Mouse (Mus musculus) urinary bladder, postnatal 36 days (tissue): ENCODE data around the gene Capn11.

Experiments used
- DNase-seq, 2 experiments: peaks; one replicate each; pipeline ENCODE4 v3.0.0; 2022; ENCODE audit warnings: low spot score in 2 of 2, mixed read lengths in 1 of 2

The Capn11 gene

GRCm38 (mm10) chr17:45659225-45659624 lies at the start of gene Capn11:
Gene Capn11, minus strand, starts transcription at chr17:45659325.
- DNase-seq = no peak

GRCm38 (mm10) chr17:45708179-45708578 lies 49.1 kb upstream of the Capn11 start:
- DNase-seq = no peak

- DNase-seq = no peak
Measured at GRCm38 (mm10) chr17:45707376-45707775, 48.3 kb upstream of the Capn11 start.

- DNase-seq = no peak
Measured at GRCm38 (mm10) chr17:45706796-45707195, 47.7 kb upstream of the Capn11 start.

- no peak for DNase-seq
Measured at GRCm38 (mm10) chr17:45703187-45703586, 44.1 kb upstream of the Capn11 start.

GRCm38 (mm10) chr17:45702254-45702653 lies 43.1 kb upstream of the Capn11 start:
- DNase-seq = peak in 1 of 2 experiments; percentile 40

- DNase-seq = no peak
Measured at GRCm38 (mm10) chr17:45701236-45701591, 42.1 kb upstream of the Capn11 start.

- no peak for DNase-seq
Measured at GRCm38 (mm10) chr17:45700496-45701235, 41.5 kb upstream of the Capn11 start.

- no peak for DNase-seq
Measured at GRCm38 (mm10) chr17:45699039-45699740, 40.1 kb upstream of the Capn11 start.

GRCm38 (mm10) chr17:45698368-45698767 lies 39.2 kb upstream of the Capn11 start:
- no peak for DNase-seq

GRCm38 (mm10) chr17:45696981-45697380 lies 37.9 kb upstream of the Capn11 start:
- no peak for DNase-seq

- DNase-seq = no peak
Measured at GRCm38 (mm10) chr17:45695227-45696120, 36.3 kb upstream of the Capn11 start.

- DNase-seq = no peak
Measured at GRCm38 (mm10) chr17:45693812-45694565, 34.9 kb upstream of the Capn11 start.

GRCm38 (mm10) chr17:45692159-45692558 lies 33.0 kb upstream of the Capn11 start:
- no peak for DNase-seq

GRCm38 (mm10) chr17:45690044-45690443 lies 30.9 kb upstream of the Capn11 start:
- no peak for DNase-seq

GRCm38 (mm10) chr17:45689120-45689519 lies 30.0 kb upstream of the Capn11 start:
- no peak for DNase-seq

- no peak for DNase-seq
Measured at GRCm38 (mm10) chr17:45686716-45687115, 27.6 kb upstream of the Capn11 start, which contains the start of gene Tmem63b. Gene Tmem63b, minus strand, starts transcription at chr17:45686905.

- DNase-seq = peak; percentile 86 to 88
Measured at GRCm38 (mm10) chr17:45686093-45686619, 27.0 kb upstream of the Capn11 start, which contains the start of gene Mrpl14. Gene Mrpl14, plus strand, starts transcription at chr17:45686322.

GRCm38 (mm10) chr17:45685171-45686092 lies 26.3 kb upstream of the Capn11 start:
- peak in 1 of 2 experiments; percentile 36 for DNase-seq

GRCm38 (mm10) chr17:45684667-45685131 lies 25.6 kb upstream of the Capn11 start:
- peak; percentile 41 to 60 for DNase-seq
